Mouse (Mus musculus) gastrocnemius, postnatal 25 days (tissue): ENCODE results near the gene Nradd. TPM values are rescaled to one million over a fixed set of nuclear protein-coding genes. Genes with fewer than 3 reads are reported as not detected.

Source experiments
- DNase-seq: peaks from one replicate; pipeline ENCODE4 v3.0.0; 2022
- total RNA-seq, 2 experiments: library from RNA; stranded (reverse); gene quantifications; 1 replicate in 1 of 2; 2 replicates in 1 of 2; pipeline ENCODE4 v1.2.3; 2021

The Nradd gene
- total RNA-seq, 2 experiments from 2014 or later, result 0.80 to 0.87 TPM

GRCm38 (mm10) chr9:110652963-110653654 lies 28.9 kb upstream of the Nradd start:
- DNase-seq, result no peak

GRCm38 (mm10) chr9:110651931-110652722 lies 27.9 kb upstream of the Nradd start:
- no peak for DNase-seq

DNA sequence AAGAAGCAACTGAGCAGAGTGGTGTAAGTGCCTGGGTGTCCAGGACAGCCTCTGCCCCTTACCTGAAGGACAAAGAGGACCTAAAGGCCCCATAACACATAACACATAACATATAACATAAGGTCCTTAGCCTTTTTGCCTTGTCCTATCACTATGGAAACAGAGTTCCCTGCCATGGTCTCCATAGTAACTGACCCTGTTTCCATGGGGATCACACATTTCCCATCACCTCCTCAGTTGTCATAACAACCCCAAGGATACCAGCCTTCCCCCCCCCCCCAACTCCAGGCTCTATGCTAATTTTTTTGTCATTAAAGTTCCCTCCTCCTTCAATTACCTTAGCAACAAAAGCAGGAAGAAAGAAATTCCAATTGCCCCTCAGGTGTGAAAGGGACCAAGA lies 25.5 kb upstream of the Nradd start:
- DNase-seq, result no peak

- DNase-seq, result peak; percentile 46
These were observed 21.0 kb upstream of the Nradd start for GRCm38 (mm10) chr9:110645219-110645618.

GRCm38 (mm10) chr9:110644295-110644694 lies 20.0 kb upstream of the Nradd start:
- no peak for DNase-seq

- no peak for DNase-seq
These were observed 19.5 kb upstream of the Nradd start for GRCm38 (mm10) chr9:110643787-110644186.

DNA sequence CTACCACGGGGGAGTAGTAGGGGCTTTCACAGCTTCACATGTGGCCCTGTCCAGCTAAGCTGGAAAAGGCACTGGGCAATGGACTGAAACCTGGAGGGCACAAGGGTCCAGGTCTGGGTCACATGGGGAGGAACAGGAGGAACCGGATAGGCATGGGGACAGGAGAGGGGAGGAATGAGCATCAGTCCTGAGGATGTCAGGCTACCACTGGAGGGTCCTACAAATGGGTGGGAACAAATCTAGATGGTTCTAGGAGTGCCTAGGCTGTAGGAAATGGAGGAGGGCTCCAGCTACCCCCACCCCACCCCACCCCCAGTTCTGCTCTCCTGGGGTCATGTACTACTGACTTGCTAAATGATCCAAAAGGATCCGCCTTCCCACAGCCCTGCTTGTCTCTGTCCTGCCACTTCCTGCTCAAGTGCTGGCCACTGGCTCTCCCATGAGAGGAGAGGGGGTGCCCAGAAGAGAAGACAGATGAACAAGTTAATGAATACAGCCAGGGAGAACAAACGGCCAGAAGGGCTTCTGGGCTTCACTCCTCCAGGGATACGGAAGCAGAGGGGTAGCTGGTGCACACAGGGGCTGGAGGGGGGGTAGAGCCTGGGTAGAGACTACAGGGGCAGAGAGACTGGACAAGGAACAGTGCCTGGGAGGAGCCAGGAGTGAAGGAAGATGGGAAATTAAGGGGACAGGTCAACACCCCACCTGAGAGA lies 18.7 kb upstream of the Nradd start:
- DNase-seq, result no peak

DNA sequence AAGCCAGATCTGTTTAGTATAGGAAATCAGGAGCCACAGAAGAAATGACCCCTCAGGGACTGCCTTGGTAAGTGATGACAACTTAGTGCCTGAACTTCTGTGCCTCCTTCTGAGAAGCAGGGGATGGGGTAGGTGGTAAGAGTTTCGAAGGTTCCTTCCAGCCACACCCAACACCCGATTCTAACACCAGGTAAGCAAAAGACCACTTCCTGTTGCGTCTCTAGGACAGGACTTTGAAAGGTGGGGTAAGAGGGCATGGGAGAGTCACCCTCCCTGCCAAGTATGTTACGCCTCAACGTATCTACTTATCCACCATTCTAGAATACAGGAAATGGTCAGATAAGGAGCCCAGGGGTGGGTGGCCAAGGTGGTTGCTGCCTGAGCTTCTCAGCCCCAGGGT lies 16.8 kb upstream of the Nradd start:
- no peak for DNase-seq

- DNase-seq, result no peak
These were observed 14.4 kb upstream of the Nradd start for GRCm38 (mm10) chr9:110638611-110639021.

GRCm38 (mm10) chr9:110635225-110635624 lies 11.0 kb upstream of the Nradd start:
- DNase-seq, result peak; percentile 72

GRCm38 (mm10) chr9:110633882-110634281 lies 9.6 kb upstream of the Nradd start:
- DNase-seq, result no peak

- DNase-seq, result no peak
These were observed 8.4 kb upstream of the Nradd start for GRCm38 (mm10) chr9:110632671-110633070.

DNA sequence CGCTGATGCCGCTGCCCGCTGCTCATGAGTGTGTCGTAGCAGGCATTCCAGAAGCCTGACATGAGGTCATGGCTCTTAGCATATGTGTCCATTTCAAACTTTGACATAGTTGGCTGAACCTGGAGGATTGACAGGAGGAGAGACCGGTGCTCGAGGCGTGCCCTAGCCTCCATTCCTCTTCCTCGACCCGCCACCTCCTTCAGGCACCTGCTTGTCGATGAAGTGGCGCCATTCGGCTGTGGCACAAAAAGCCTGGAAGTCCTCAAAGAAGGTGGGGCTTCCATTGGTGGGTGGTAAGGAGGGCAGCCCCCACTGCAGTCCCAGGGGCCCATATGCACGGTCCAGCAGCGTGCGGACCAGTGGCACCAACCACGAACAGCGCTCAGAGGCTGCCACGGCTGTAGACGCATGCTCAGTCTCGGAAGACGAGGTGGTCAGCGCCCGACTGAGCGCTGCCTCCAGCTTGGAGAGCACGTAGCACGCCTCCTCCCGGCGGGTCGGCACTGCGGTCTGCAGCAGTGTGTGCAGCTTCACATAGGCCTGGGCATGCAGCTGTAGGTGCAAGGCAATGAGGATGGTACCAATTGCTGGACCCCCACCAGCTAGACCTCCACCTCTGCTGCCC lies 7.5 kb upstream of the Nradd start:
- DNase-seq, result no peak

DNA sequence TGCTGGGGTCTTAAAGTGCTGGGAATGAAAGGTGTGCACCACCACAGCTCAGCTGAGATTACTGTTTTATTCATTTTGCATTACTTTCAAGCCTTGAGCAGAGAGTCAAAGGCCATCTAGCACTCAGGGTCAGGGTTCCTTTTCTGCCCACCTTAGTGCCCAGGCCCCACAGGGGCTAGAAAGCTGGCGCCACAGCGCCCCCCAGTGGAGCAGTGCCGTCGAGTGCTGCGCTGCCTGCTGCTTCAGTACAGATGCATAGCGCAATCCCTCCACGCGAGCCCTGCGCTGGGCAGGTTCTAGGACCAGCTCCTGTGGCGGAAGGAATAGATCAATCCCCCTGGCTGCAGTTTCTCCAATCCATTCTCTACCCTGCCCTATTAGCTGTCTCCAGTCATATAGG lies 6.9 kb upstream of the Nradd start:
- DNase-seq, result no peak

DNA sequence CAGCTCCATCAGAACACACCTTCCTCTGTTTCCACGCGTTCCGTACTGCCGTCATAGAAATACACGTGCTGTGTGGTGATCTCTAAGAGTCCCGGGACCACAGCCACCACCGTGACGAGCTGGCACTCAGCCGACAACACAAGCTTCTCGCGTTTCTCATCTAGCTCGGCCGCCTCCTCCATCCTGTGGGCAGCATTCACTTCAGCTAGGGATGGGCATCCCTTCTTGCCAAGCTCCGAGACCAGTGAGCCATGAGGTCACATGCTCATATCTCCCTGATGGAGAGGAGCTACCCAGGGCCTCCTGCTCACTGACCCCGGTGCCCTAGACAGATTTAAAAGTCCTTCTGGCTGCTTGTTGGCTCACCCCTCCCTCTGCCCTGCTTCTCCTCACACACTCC lies 5.9 kb upstream of the Nradd start:
- no peak for DNase-seq

DNA sequence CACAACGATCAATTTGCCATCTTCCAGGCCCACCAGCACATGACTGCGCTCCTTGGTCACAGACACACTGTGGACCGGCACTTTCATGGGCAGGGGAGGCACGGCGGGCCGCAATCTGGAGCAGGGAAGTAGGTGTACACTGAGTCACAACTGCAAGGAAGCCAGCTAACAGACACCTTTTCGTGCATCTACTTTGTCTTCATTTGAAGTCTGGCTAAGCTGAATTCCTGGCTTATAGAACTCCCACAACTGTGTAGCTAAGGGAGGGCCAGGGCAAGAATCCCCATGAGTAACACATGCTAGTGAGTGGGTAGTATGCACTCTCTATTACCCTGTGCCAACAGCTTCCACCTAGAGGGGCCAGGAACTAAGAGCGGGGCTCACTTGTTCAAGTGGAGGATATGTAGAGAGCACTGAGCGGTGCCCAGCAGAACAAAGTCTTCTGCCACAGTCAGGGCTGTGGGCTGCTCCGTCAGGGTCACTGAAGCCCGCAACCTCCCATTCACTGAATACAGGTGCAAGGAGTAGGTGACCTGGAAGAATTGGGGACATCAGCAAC lies 1.2 kb upstream of the Nradd start:
- DNase-seq, result no peak

GRCm38 (mm10) chr9:110623416-110624195 lies 646 bp downstream of the Nradd start:
- no peak for DNase-seq

- no peak for DNase-seq
These were observed 1.5 kb downstream of the Nradd start for GRCm38 (mm10) chr9:110622621-110623219.

DNA sequence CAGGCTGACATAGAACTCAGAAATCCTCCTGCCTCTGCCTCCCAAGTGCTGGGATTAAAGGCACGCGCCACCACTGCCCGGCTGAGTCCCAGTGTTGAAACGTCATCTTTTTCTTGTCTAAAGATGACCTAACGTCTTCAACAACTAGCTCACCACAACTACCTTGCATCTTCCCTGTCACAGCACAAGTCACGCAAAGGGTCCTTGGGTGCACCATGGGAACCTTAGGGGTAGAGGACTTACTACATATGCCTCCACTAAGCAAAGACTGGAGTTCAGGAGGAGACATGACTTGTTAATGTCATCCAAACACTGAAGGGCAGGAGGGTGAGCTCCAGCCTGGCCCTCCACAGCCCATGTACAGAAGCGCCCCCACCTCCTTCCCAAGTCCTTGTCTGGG lies 3.6 kb downstream of the Nradd start:
- no peak for DNase-seq

- no peak for DNase-seq
These were observed 4.1 kb downstream of the Nradd start for GRCm38 (mm10) chr9:110620180-110620579.

DNA sequence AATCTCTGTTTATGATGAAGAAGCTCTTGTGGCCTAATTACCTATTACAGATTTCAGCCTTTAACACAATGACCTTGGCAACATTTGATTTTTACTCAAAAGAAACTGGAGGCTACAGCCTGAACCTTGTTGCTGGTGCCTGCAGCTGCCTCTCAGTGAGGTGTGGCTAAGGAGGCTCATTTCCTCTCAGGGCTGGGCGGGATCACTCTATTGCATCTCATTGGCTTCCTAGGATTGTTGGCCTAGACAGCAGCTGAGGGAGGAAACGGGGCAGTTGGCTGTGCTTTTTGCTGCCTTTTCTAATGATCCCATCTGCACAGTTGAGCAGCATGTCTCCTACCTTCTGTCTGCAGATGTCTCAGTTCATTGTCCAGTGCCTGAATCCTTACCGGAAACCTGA lies 7.2 kb downstream of the Nradd start:
- no peak for DNase-seq
